Mouse (Mus musculus): ENCODE measurements at regions not wholly inside any gene's neighbourhood (a gene's known extent, or its start where the extent isn't known, plus 50 kb on each side); places are given as distances from the start of the nearest gene placed in this dataset.

GRCm38 (mm10) chr2:11387623-11388022, 166.3 kb downstream of the Pfkfb3 start:
- no peaks in the 10 kb centered on the region for H3K27me3 ChIP-seq (ENCODE audit: control insufficient read depth, insufficient read depth, low read length)
- no peaks in the 10 kb centered on the region for H3K36me3 ChIP-seq (ENCODE audit: control insufficient read depth, insufficient read depth, low read length)
- WGBS: 90% methylated on average over 2 of the region's 2 CpGs
- TF ChIP-seq POLR2A (IDR thresholded peaks at IDR 0.05; ENCODE audit: control insufficient read depth, extremely low read depth, insufficient read depth, low read length, poor library complexity): no peak
- no peak for TF ChIP-seq CTCF (IDR thresholded peaks at IDR 0.05; ENCODE audit: borderline replicate concordance, control insufficient read depth, extremely low read depth, insufficient read depth, low read length, poor library complexity)
- H3K4me1 ChIP-seq (replicated peaks; ENCODE audit: control insufficient read depth, insufficient read depth, low read length): no peaks in the 10 kb centered on the region
- no peak overlapping the region for H3K27ac ChIP-seq (ENCODE audit: control insufficient read depth, insufficient read depth, low read length)
- no peak for DNase-seq
- H3K4me3 ChIP-seq (ENCODE audit: control insufficient read depth, insufficient read depth, low read length): no peak overlapping the region

DNA sequence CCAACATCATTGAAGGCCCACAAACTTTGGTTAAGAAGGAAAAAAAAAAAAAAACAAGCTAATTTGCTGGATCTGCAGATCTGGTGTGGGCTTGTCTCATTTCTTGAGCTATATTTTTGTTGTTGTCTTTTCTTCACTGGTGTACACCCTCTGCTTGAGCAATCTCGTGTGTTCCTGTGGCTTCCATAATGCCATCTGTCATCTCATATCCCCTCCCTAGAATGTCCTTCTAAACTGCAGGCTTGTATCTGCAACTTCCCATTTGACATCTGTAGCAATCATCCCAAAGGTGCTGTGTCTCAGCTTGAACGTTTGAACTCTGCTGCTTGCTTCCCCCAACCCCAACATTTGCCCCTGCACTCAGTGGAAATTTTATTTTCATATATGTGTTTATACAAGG, 170.1 kb downstream of the Pfkfb3 start:
- Histone ChIP-seq H3K27me3 (ENCODE audit: control insufficient read depth, insufficient read depth, low read length) (no peaks in the 10 kb centered on the region), H3K4me1 (replicated peaks; ENCODE audit: control insufficient read depth, insufficient read depth, low read length) (no peaks in the 10 kb centered on the region), H3K4me3 (ENCODE audit: control insufficient read depth, insufficient read depth, low read length) (no peak overlapping the region), H3K36me3 (ENCODE audit: control insufficient read depth, insufficient read depth, low read length) (no peaks in the 10 kb centered on the region), H3K27ac (ENCODE audit: control insufficient read depth, insufficient read depth, low read length) (no peak overlapping the region)
- no peak for DNase-seq
- TF ChIP-seq POLR2A (IDR thresholded peaks at IDR 0.05; ENCODE audit: control insufficient read depth, extremely low read depth, insufficient read depth, low read length, poor library complexity): no peak
- TF ChIP-seq CTCF (IDR thresholded peaks at IDR 0.05; ENCODE audit: borderline replicate concordance, control insufficient read depth, extremely low read depth, insufficient read depth, low read length, poor library complexity): no peak
- WGBS: 28% methylated on average over 2 of the region's 2 CpGs

DNA sequence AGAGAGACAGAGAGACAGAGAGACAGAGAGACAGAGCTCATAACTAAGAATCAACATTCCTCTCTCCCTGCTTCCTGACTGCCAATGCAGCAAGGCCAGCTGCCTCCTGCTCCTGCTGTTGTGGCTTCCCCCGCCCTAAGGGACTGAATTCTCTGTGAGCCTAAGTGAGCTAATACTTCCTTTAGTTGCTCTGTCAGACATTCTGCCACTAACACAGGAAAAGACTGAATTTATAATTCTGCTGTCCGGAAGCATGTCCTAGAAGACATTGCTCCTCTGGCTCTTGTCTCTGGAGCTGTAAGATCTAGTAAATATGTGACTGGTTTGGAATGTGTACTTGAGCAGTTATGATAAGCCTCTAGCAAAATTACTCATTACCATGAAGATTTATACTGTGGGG, 176.7 kb downstream of the Pfkfb3 start:
- TF ChIP-seq POLR2A (IDR thresholded peaks at IDR 0.05; ENCODE audit: control insufficient read depth, extremely low read depth, insufficient read depth, low read length, poor library complexity): no peak
- no peak for DNase-seq
- H3K27me3 ChIP-seq (ENCODE audit: control insufficient read depth, insufficient read depth, low read length): no peaks in the 10 kb centered on the region
- 31% methylated on average over 2 of the region's 2 CpGs for WGBS
- no peak overlapping the region for H3K27ac ChIP-seq (ENCODE audit: control insufficient read depth, insufficient read depth, low read length)
- H3K36me3 ChIP-seq (ENCODE audit: control insufficient read depth, insufficient read depth, low read length): no peaks in the 10 kb centered on the region
- H3K4me1 ChIP-seq (replicated peaks; ENCODE audit: control insufficient read depth, insufficient read depth, low read length): peaks cover 11% of the 10 kb centered on the region
- no peak overlapping the region for H3K4me3 ChIP-seq (ENCODE audit: control insufficient read depth, insufficient read depth, low read length)

GRCm38 (mm10) chr2:11375726-11376454, 178.0 kb downstream of the Pfkfb3 start:
- TF ChIP-seq POLR2A (IDR thresholded peaks at IDR 0.05; ENCODE audit: control insufficient read depth, extremely low read depth, insufficient read depth, low read length, poor library complexity) (no peak), CTCF (IDR thresholded peaks at IDR 0.05; ENCODE audit: borderline replicate concordance, control insufficient read depth, extremely low read depth, insufficient read depth, low read length, poor library complexity) (no peak)
- Histone ChIP-seq H3K27me3 (ENCODE audit: control insufficient read depth, insufficient read depth, low read length) (no peaks in the 10 kb centered on the region), H3K36me3 (ENCODE audit: control insufficient read depth, insufficient read depth, low read length) (no peaks in the 10 kb centered on the region), H3K4me3 (ENCODE audit: control insufficient read depth, insufficient read depth, low read length) (no peak overlapping the region), H3K27ac (ENCODE audit: control insufficient read depth, insufficient read depth, low read length) (no peak overlapping the region), H3K4me1 (replicated peaks; ENCODE audit: control insufficient read depth, insufficient read depth, low read length) (peaks cover 11% of the 10 kb centered on the region)
- no peak for DNase-seq
- WGBS: 42% methylated on average over 10 of the region's 10 CpGs

GRCm38 (mm10) chr2:11375092-11375491, 178.8 kb downstream of the Pfkfb3 start:
- peak; percentile 42 for DNase-seq
- TF ChIP-seq CTCF (IDR thresholded peaks at IDR 0.05; ENCODE audit: borderline replicate concordance, control insufficient read depth, extremely low read depth, insufficient read depth, low read length, poor library complexity) (no peak), POLR2A (IDR thresholded peaks at IDR 0.05; ENCODE audit: control insufficient read depth, extremely low read depth, insufficient read depth, low read length, poor library complexity) (no peak)
- Histone ChIP-seq H3K27me3 (ENCODE audit: control insufficient read depth, insufficient read depth, low read length) (no peaks in the 10 kb centered on the region), H3K36me3 (ENCODE audit: control insufficient read depth, insufficient read depth, low read length) (no peaks in the 10 kb centered on the region), H3K27ac (ENCODE audit: control insufficient read depth, insufficient read depth, low read length) (no peak overlapping the region; the same call in 1 of the 2 replicates), H3K4me1 (replicated peaks; ENCODE audit: control insufficient read depth, insufficient read depth, low read length) (peaks cover 11% of the 10 kb centered on the region), H3K4me3 (ENCODE audit: control insufficient read depth, insufficient read depth, low read length) (no peak overlapping the region)
- WGBS: 5% methylated on average over 6 of the region's 6 CpGs

- no peaks in the 10 kb centered on the region for H3K36me3 ChIP-seq (ENCODE audit: control insufficient read depth, insufficient read depth, low read length)
- H3K4me1 ChIP-seq (replicated peaks; ENCODE audit: control insufficient read depth, insufficient read depth, low read length): peaks cover 3% of the 10 kb centered on the region
- H3K27ac ChIP-seq (ENCODE audit: control insufficient read depth, insufficient read depth, low read length): no peak overlapping the region
- no peak for DNase-seq
- no peaks in the 10 kb centered on the region for H3K27me3 ChIP-seq (ENCODE audit: control insufficient read depth, insufficient read depth, low read length)
- TF ChIP-seq CTCF (IDR thresholded peaks at IDR 0.05; ENCODE audit: borderline replicate concordance, control insufficient read depth, extremely low read depth, insufficient read depth, low read length, poor library complexity) (no peak), POLR2A (IDR thresholded peaks at IDR 0.05; ENCODE audit: control insufficient read depth, extremely low read depth, insufficient read depth, low read length, poor library complexity) (no peak)
- no peak overlapping the region for H3K4me3 ChIP-seq (ENCODE audit: control insufficient read depth, insufficient read depth, low read length)
Measured at GRCm38 (mm10) chr2:11370273-11370672, 183.6 kb downstream of the Pfkfb3 start.

- no peak for DNase-seq
- WGBS: 72% methylated on average over 2 of the region's 2 CpGs
- Histone ChIP-seq H3K27ac (ENCODE audit: control insufficient read depth, insufficient read depth, low read length) (no peak overlapping the region), H3K4me1 (replicated peaks; ENCODE audit: control insufficient read depth, insufficient read depth, low read length) (no peaks in the 10 kb centered on the region), H3K27me3 (ENCODE audit: control insufficient read depth, insufficient read depth, low read length) (no peaks in the 10 kb centered on the region), H3K4me3 (ENCODE audit: control insufficient read depth, insufficient read depth, low read length) (no peak overlapping the region), H3K36me3 (ENCODE audit: control insufficient read depth, insufficient read depth, low read length) (no peaks in the 10 kb centered on the region)
- TF ChIP-seq CTCF (IDR thresholded peaks at IDR 0.05; ENCODE audit: borderline replicate concordance, control insufficient read depth, extremely low read depth, insufficient read depth, low read length, poor library complexity) (no peak), POLR2A (IDR thresholded peaks at IDR 0.05; ENCODE audit: control insufficient read depth, extremely low read depth, insufficient read depth, low read length, poor library complexity) (no peak)
Measured at GRCm38 (mm10) chr2:11367319-11367718, 186.6 kb downstream of the Pfkfb3 start.

Measured in thymus, adult 2 months (tissue).